Mouse (Mus musculus) fibroblast of lung, adult 2 months (primary cell): ENCODE data around the gene Haus4.

Source experiments
- DNase-seq: peaks from one replicate; pipeline ENCODE4 v3.0.0-alpha.2; 2011; ENCODE audit warnings: low read depth

Gene Haus4

GRCm38 (mm10) chr14:54572790-54573736, 18.6 kb upstream of the Haus4 start:
- peak; percentile 63 for DNase-seq

DNA sequence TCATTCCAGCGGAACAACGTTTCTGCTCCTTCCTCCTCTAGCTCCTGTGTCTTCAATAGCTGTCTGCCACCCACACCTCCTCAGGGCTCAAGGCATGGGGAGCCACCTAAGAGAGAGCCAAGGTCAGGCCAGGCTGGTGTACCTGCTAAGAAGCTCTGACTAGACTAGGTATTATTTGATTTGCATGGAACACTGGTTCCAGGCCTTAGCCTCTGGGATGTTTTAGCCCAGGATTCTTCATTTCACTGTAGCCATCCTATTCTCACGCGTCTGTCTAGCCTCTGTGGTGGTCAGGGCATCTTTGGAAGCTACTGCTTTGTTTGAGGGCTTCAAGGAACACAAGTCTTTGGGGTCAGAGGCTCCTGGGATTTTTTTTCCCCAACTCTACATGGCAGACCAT, 17.7 kb upstream of the Haus4 start:
- no peak for DNase-seq

DNA sequence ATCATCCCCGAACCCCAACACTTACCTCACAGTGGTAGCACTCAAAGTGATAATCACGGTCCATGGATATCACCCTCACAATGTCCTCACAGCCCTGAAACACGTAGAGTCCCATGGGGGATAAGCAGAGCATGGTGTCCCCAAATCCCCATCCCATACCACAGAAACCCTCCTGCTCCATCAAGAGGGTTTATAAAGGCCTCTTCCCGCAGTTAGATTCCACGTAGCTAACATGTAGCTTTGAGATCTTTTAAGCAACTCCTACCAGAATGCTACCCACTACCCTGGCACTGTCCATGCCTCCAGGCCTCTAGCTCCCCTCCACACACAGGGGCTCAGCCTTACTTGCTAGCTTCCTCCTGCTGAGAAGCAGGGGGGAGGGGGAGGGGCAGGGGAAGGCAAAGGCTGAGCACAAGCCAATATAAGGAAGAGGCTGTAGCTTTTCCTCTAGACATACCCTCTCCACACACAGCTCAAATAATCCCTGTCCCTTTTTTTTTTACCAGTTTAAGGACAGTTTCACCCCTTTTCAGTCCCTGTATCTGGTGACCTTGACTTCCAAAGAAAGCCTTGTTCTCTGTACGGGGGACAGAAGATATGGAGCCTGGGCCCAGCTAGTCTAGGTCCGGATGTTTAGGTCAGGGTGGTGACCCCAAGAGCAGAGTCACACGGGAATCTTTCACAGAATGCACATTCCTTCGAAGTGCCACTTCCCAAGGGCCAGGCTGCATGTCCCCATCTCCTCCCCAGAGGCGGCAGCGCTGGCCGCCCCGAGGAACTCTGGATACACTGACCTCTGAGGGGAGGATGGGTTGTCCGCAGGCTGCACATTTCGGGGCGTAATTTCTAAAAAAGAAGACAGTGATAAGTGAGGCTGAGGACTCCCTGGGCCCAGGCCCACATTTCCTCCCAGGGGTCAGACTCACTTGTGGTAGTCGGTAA, 15.3 kb upstream of the Haus4 start:
- no peak for DNase-seq

DNA sequence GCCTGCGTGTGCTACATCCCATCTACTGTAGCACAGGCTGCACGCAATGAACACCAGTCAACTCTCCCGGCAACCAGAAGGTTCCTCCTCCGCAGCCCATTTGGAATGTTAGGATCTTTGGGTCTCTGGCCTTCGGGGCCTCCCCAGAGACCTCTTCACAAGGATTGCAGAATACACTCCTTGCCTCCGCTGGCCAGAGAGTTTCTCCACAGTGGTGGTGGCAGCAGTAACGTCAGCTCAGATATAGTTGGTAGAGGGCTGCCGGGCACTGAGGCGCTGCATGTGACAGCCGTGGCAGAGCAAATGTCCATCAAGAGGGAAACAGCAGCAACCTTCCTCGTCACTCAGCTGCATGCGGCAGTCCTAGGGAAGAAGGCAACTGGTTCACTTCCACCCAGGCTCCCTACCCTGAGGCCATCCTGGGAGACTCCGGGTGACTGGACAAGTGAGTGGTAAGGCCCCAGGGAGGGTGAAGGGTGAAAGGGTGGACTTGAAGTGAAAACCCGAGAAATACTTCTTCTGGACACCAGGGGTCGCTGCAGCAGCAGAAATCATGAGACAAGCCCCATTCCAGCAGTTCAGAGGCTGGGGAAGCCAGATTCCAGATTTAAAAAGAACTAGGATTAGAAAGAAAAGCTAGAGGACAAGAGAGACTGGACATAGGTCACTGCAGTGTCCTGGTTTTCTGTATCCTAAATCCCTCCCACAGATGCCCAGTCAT, 14.4 kb upstream of the Haus4 start:
- peak; percentile 53 for DNase-seq

DNA sequence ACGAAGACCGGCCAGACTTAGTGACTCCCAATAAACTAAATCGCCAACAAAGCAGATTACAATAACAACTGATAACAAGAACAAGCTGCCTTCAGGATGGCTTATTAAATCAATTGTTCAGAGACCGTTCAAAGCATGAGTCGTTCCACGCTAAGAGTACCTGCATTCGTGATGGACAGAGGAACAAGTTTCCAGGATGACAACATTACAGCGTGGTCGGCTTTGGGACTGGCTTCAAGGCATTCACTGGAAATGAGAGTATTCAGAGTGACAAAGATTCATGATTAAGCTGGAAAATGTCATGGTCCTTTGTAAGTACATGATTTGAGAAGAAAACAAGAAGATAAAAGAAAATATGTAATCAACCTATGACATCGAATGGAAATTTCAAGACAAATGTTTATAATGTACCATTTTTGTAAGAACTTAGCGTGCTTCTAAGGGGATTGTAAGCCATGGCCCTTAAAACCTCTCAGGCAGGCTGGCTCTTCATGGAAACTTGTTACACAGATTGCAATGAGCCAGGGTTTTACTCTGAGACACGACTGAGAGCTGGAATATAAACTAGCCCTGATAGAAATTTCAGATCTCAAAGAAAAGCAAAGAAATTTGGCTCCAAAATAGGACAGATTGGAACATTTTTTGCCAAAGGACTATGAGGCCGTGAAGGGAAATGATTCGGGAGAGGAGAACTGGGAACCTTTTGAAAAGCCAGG, 6.3 kb upstream of the Haus4 start:
- DNase-seq: no peak

DNA sequence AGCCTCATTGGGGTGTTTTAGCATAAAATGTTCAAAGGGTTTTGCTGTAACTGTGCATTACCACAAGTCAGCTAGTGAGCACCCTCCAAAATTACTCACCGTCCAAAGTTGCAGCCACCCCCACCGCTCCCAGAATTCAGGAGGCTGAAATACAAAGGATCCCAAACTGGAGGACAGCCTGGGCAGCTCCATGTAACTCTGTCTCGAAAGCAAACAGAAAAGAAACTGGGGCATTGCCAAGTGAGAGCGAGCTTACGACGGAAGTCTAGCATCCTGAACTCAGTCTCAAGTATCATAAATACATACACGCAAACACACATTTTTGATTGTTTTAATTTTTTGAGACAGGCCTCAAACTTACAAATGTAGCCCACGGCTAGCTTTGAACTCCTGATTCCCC, 2.9 kb upstream of the Haus4 start:
- no peak for DNase-seq

GRCm38 (mm10) chr14:54553454-54553974, 902 bp downstream of the Haus4 start:
- peak; percentile 38 for DNase-seq

GRCm38 (mm10) chr14:54544703-54545102, 9.7 kb downstream of the Haus4 start:
- no peak for DNase-seq

DNA sequence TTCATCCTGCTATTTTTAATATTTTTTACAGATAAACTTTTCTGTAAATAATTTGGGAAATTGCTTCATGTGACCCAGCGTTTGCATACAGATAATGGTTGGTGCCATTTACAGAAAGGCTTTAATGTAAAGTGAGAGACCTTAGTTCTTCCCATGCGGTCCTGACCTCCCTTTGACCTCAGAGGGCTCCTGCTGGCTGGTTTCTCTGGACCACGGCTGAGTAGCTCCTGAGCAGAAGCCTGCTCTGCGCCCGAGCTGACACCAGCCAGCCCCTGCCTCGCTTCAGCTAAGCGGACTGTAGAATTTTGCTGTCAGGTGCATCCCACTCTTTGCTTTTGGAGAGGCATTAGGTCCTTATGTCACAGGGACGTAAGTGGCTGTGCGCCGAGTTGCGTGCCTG, 13.6 kb downstream of the Haus4 start:
- DNase-seq: no peak

DNA sequence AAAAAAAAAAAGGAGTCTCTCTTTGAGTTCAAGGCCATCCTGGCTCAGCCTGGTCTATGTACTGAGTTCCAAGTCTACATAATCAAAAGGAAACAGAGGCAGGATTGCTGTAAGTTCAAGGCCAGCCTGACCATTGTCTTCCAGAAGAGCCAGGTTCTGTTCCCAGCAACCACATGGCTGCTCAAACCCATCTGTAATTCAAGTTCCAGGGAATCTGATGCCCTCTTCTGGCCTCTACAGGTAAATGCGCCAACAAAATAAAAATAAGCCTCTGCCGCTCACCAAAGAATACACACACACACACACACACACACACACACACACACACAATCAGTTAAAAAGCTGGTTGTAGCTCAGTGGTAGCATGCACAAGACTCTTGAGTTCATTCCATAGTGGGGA, 15.8 kb downstream of the Haus4 start:
- no peak for DNase-seq

DNA sequence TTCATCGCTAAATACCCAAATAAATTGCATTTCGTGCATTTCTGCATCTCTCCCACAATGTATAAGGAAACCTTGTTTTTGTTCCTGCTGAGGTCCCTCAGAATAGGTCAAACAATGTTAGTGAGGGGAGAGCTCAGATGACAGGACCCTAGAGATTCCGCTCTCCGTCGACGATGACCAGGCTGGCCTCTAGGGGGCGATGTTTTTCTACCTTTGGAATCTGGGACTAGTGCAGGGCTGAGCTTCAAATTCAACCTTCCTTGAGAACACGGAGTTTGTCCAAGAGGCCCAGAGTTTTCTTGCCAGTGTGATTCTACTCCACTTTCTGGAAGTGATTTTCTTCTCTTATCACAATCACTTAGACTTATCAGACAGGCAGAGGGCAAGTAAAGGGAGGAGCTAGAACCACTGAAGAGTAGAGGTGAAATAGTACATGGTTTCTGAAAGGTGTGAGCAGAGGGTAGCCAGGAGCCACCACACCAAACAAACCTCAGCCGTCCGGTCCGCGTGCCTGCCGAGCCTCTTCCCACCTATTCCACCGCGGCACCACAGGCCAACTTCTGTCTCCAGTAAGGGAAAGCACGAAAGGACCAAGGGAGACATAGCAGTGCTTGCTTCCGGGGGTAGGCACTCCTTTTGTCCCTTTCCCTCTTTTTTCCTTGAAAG, 25.8 kb downstream of the Haus4 start:
- peak; percentile 27 for DNase-seq

- DNase-seq: no peak
Observed at GRCm38 (mm10) chr14:54528007-54528393, 26.4 kb downstream of the Haus4 start.

GRCm38 (mm10) chr14:54527227-54528006, 27.0 kb downstream of the Haus4 start:
- DNase-seq: no peak

GRCm38 (mm10) chr14:54523600-54523999, 30.8 kb downstream of the Haus4 start:
- DNase-seq: no peak

DNA sequence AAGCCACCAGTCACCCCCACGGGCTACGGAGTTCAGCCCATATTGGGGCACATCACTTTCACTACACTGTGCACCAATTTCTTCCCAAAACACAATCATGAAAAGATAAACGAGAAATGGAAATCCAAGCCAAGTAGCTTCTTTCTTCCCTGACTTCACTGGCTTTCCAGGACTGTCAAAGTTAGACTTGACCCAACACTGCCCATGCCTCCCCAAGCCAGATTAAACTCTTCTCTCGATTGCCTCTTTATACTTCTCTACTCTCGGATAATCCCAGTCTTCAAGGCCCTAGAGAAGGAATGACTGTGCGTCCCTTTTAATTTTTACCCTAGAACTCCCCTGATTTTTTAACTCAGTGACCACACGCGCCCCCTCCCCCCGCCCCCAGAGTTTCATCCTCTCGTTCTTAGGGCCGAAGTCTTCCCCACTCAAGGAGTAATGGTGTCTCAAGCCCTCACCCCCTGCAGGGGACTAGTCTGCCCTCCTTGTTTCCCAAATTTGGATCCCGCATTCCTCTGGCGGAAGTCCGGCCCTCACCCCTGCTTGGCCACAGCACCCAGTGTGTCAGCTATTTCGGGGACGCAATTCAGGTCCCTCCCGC, 37.6 kb downstream of the Haus4 start:
- no peak for DNase-seq

GRCm38 (mm10) chr14:54509774-54510173, 44.6 kb downstream of the Haus4 start:
- no peak for DNase-seq

GRCm38 (mm10) chr14:54503092-54503491, 51.3 kb downstream of the Haus4 start:
- DNase-seq: no peak

DNA sequence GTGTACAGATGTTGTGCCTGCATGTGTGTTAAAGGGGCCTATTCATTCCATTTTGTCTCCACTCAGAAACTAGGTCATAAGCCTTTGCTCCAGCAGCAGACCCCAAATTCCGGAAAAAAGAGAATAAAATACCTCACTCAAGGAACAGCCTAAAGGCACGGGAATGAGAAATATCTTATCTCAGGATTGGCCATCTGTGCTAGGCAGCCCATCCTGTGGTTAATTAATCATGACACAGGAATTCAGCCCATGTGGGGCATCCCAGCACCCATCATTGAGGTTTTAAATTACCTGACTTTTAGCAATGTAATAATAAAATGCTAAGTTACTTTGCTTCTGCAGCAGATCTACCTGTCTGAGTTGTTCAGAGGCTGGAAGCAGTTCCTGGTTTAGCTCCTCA, 53.1 kb downstream of the Haus4 start:
- DNase-seq: no peak

GRCm38 (mm10) chr14:54499330-54499729, 55.1 kb downstream of the Haus4 start:
- DNase-seq: no peak
